Mouse (Mus musculus) testis, adult 2 months (tissue): ENCODE results near the gene Atg13.

ENCODE experiments used
- CTCF ChIP-seq: fragments of 200-500 bp; IDR thresholded peaks from 2 replicates; pipeline ENCODE4 v1.5.1; 2012; ENCODE audit warnings: low read depth, mild to moderate bottlenecking, inconsistent platforms, low read length, moderate library complexity; ENCODE audit not compliant: control insufficient read depth, insufficient read depth, insufficient replicate concordance
- POLR2A ChIP-seq: fragments of 200-500 bp; IDR thresholded peaks from 2 replicates; pipeline ENCODE4 v1.6.1; 2012; ENCODE audit warnings: low read depth, mild to moderate bottlenecking, inconsistent platforms, low read length, moderate library complexity; ENCODE audit not compliant: control insufficient read depth

GRCm38 (mm10) chr2:91718276-91718675 lies 7.9 kb upstream of the Atg13 start:
- TF ChIP-seq CTCF (no peak), POLR2A (no peak)
